Mouse (Mus musculus) heart, adult 2 months (tissue): ENCODE results near the gene Npy. TPM values are rescaled to one million over a fixed set of nuclear protein-coding genes. Genes with fewer than 3 reads are reported as not detected.

Experiments used
- DNase-seq, 2 experiments: peaks; one replicate each; pipeline ENCODE4 v3.0.0; 2021
- H3K27ac ChIP-seq: fragments of 200-600 bp; 2 replicates; pipeline ENCODE4 v1.8.1; 2022
- H3K27me3 ChIP-seq: fragments of 200-500 bp; 2 replicates; pipeline ENCODE4 v1.6.1; 2012; ENCODE audit warnings: mild to moderate bottlenecking, low read length, inconsistent platforms, mixed read lengths; ENCODE audit not compliant: control insufficient read depth, insufficient read depth
- H3K36me3 ChIP-seq: fragments of 200-500 bp; 2 replicates; pipeline ENCODE4 v1.6.1; 2012; ENCODE audit warnings: low read length, inconsistent platforms; ENCODE audit not compliant: control insufficient read depth, insufficient read depth
- H3K4me1 ChIP-seq: fragments of 200-500 bp; 2 replicates; pipeline ENCODE4 v1.6.1; 2011; ENCODE audit warnings: low read length; ENCODE audit not compliant: control insufficient read depth, insufficient read depth
- H3K4me3 ChIP-seq: fragments of 200-600 bp; 2 replicates; pipeline ENCODE4 v1.8.1; 2022
- H3K79me2 ChIP-seq: fragments of 200-500 bp; replicated peaks from 2 replicates; pipeline ENCODE4 v1.6.1; 2012; ENCODE audit warnings: mild to moderate bottlenecking, inconsistent platforms, low read length, moderate library complexity, mixed read lengths; ENCODE audit not compliant: control insufficient read depth, insufficient read depth
- H3K9ac ChIP-seq: fragments of 200-500 bp; 2 replicates; pipeline ENCODE4 v1.6.1; 2012; ENCODE audit warnings: low read depth, mild to moderate bottlenecking, control low read depth, inconsistent platforms, low read length, mixed read lengths
- CTCF ChIP-seq: fragments of 200-600 bp; IDR thresholded peaks from 2 replicates; pipeline ENCODE4 v1.8.1; 2022; ENCODE audit warnings: antibody characterized with exemption, mild to moderate bottlenecking, moderate library complexity
- EP300 ChIP-seq: fragments of 200-500 bp; IDR thresholded peaks from 2 replicates; pipeline ENCODE4 v1.6.1; 2011; ENCODE audit warnings: low read depth, low read length, control low read depth; ENCODE audit not compliant: insufficient read depth
- POLR2A ChIP-seq: fragments of 200-500 bp; IDR thresholded peaks from 2 replicates; pipeline ENCODE4 v1.6.1; 2011; ENCODE audit warnings: mild to moderate bottlenecking, low read depth, low read length, control low read depth; ENCODE audit not compliant: insufficient read depth
- WGBS: fragments of 180-500 bp; shearing (Covaris S2); methylation state at CpG from one replicate; pipeline ENCODE4 v1.1.7; 2018; 5-methylcytosine and 5-hydroxymethylcytosine counted together
- intact Hi-C: fragments of 180-260 bp; cut with DNase I; formaldehyde crosslinking; loops from one replicate; pipeline ENCODE4 v1.15.1; 2025
- long read RNA-seq: library from polyadenylated mRNA; stranded (forward); transcript quantifications from one replicate; pipeline ENCODE4 v2.0.0, GENCODE M21; 2021
- polyA plus RNA-seq: library from polyadenylated mRNA; depleted of rRNA; stranded (reverse); fragments of >200 nt; gene quantifications from 2 replicates; pipeline ENCODE4 v1.2.3, GENCODE M21; 2012; rRNA removed
- total RNA-seq, 2 experiments: library from RNA; stranded (reverse); gene quantifications; 2 replicates each; pipeline ENCODE4 v1.2.3; 2021

The Npy gene
- total RNA-seq (not detected), polyA plus RNA-seq (5.3 and 7.1 TPM in 2 replicates)
- long read RNA-seq: 0 reads

DNA sequence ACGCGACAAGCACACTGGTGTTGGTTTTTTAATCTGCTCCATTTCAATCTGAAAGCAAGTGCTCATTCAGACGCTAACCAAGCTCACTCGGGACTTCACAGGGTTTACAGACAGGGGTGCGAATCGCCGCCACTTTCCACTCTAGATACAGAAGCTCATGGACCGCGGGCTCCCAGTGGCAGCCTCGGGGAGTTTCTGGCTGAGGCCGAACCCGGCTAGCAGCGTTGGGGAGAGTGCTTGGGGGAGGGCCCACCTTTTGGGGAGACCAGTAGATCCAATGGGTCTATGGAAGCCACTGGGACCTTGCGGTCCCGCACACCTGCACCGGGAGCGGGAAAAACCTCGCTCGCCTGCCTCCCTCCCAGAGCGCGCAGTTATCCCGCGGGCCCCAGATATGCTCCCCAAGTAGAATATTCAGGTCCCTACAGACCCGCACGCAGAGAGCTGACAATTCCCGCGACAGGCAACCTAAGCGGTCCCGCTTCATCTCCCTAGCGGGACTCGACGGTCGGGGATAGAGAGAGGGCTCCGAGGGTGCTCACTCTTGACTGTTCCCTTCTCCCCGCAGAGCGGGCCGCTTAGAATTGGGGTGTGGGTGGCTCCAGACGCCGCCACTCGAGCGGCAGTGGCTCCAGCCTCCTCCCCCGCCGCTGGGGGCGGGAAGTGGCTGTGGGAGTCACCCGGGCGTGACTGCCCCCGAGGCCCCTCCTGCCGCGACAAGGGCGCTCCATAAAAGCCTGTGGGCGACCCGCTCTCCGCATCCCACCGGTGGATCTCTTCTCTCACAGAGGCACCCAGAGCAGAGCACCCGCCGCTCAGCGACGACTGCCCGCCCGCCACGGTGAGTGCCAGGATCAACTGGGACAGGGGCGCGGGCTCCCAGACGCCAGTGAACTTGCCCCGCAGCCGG lies at the start of gene Npy:
Gene Npy, plus strand, starts transcription at position 750 of the 910 bp plus-strand sequence.
- DNase-seq: peak; percentile 11 to 28
- H3K9ac ChIP-seq: no peak within 1 kb of the TSS
- WGBS: 1% methylated on average over 66 of the region's 66 CpGs
- H3K27ac ChIP-seq: no peak within 1 kb of the TSS
- intact Hi-C loops: no loop called here
- no peaks in the 10 kb centered on the region for H3K4me1 ChIP-seq
- no peak for TF ChIP-seq POLR2A
- no peak for TF ChIP-seq EP300
- TF ChIP-seq CTCF: no peak
- peaks cover 16% of the 10 kb centered on the region for H3K27me3 ChIP-seq
- no peaks in the 10 kb centered on the region for H3K79me2 ChIP-seq
- H3K36me3 ChIP-seq: no peaks in the 10 kb centered on the region
- H3K4me3 ChIP-seq: peak within 1 kb of the TSS; percentile 32

DNA sequence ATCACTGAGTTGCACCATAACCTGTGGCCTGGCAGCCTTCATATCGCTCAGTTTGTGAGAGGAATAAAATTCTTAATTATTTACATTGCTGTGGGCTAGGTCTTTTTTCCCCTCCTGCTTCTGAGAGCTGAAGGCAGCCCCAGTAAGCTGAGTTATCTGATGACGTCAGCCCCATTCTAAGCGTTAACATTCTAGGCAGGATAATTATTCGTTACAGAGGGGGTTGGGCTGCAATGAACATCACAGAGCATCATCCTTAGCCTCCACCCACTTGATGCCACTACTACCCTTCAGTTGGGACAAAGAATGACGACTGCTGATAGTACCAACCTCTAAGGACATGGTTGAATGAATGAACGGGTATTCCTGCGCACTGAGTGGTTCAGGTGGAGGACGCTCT lies 47.5 kb upstream of the Npy start:
- intact Hi-C loops: no loop called here
- no peak overlapping the region for H3K4me3 ChIP-seq
- no peaks in the 10 kb centered on the region for H3K79me2 ChIP-seq
- H3K4me1 ChIP-seq: no peaks in the 10 kb centered on the region
- 67% methylated on average over 8 of the region's 8 CpGs for WGBS
- DNase-seq: no peak
- no peak overlapping the region for H3K27ac ChIP-seq
- H3K9ac ChIP-seq: no peak overlapping the region
- TF ChIP-seq CTCF (no peak), POLR2A (no peak), EP300 (no peak)
- H3K36me3 ChIP-seq: no peaks in the 10 kb centered on the region
- H3K27me3 ChIP-seq: no peaks in the 10 kb centered on the region; the same call in 1 of the 2 replicates

DNA sequence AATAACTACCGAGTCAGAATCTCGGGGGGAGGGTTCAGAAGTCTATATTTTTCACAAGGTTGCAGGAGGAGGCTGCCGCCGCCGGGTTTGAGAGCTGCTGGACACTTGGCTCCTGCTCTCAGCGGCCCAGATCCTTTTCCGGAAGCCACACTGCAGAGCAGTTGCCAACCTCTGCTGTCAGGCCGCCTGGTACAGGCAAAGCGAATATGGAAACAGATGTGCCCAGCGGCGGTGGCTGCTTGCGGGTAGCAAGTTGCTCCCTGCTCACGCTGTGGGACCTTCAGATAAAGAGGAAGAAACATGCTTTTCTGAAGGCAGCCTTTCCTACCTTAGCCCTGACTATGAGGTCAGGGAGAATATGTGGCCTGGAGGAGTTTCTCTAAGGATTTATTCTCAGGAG lies 44.4 kb upstream of the Npy start:
- no peak overlapping the region for H3K27ac ChIP-seq
- no peaks in the 10 kb centered on the region for H3K79me2 ChIP-seq
- H3K9ac ChIP-seq: no peak overlapping the region
- DNase-seq: no peak
- intact Hi-C loops: no loop called here
- H3K27me3 ChIP-seq: no peaks in the 10 kb centered on the region; the same call in 1 of the 2 replicates
- H3K36me3 ChIP-seq: no peaks in the 10 kb centered on the region
- no peak overlapping the region for H3K4me3 ChIP-seq
- H3K4me1 ChIP-seq: no peaks in the 10 kb centered on the region
- no peak for TF ChIP-seq POLR2A
- TF ChIP-seq CTCF: no peak
- no peak for TF ChIP-seq EP300
- 62% methylated on average over 13 of the region's 13 CpGs for WGBS

DNA sequence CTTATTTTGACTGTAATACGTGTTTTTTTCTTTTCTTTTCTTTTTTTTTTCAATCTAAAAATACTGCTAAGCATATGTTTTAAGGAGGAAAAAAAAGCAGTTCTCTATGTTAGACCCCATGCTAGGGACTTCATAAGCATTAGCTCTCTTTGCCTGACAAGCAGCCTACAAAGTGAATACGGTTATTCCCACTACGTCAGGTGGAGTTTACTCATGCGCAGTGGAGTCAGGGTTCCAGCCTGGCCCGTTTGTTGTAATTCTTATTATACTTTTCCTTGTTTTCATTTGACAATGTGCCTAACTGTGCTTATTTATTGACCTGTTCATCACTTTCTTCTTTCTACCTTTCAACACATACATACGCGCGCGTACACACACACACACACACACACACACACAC lies 43.8 kb upstream of the Npy start:
- Histone ChIP-seq H3K4me1 (no peaks in the 10 kb centered on the region), H3K4me3 (no peak overlapping the region), H3K27me3 (no peaks in the 10 kb centered on the region; the same call in 1 of the 2 replicates), H3K9ac (no peak overlapping the region), H3K27ac (no peak overlapping the region), H3K79me2 (no peaks in the 10 kb centered on the region), H3K36me3 (no peaks in the 10 kb centered on the region)
- TF ChIP-seq POLR2A (no peak), EP300 (no peak), CTCF (no peak)
- WGBS: 93% methylated on average over 9 of the region's 9 CpGs
- intact Hi-C loops: no loop called here
- DNase-seq: no peak

DNA sequence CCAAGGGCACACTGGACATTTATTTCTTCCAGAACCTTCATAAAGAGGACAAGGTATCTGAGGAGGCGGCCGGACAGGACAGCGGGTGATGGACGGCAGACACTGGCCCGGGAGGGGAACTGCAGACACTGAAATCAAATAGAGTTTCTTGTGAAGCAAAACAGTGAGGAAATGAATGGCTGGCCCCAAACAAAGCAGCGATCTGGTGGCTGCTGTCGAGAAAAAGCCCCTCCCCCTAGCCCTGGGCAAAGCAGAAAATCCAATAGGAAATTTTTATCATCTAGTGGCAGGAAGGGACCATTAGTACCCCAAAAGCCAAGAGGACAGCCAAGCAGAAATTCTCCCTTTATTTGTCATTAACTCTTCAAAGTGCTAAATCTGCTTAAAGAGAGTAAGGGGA lies 42.9 kb upstream of the Npy start:
- no peak overlapping the region for H3K9ac ChIP-seq
- intact Hi-C loops: no loop called here
- no peak overlapping the region for H3K27ac ChIP-seq
- no peak for DNase-seq
- no peaks in the 10 kb centered on the region for H3K79me2 ChIP-seq
- no peaks in the 10 kb centered on the region for H3K36me3 ChIP-seq
- 37% methylated on average over 7 of the region's 7 CpGs for WGBS
- H3K4me1 ChIP-seq: no peaks in the 10 kb centered on the region
- H3K27me3 ChIP-seq: no peaks in the 10 kb centered on the region; the same call in 1 of the 2 replicates
- TF ChIP-seq CTCF: no peak
- no peak overlapping the region for H3K4me3 ChIP-seq

DNA sequence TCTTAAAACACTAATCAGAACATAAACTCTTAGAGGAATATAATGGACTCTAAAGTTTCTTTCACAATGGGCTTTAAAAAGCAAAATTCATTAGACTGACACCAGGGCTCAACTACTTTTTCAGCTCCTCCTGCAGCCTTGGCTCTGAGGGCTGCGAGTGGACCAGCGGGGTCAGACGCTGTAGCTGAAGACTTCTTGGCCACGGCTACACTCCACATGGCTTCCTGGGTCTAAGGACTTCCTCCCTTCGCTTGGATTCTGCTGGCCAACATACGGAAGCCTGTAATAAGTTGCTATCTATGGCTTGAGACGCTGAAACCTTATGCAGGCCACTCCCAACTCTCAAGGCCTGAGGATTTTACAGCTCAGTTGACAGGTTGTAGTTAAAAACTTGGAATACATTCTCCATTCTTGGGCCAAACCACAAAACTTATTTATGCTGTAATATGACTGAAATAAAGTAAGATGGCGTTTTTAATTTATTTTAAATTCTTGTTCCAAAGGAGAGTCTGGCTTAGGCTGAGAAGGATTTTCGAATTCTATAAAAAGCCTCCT lies 41.6 kb upstream of the Npy start:
- H3K27ac ChIP-seq: no peak overlapping the region
- DNase-seq: no peak
- H3K36me3 ChIP-seq: no peaks in the 10 kb centered on the region
- no peaks in the 10 kb centered on the region for H3K79me2 ChIP-seq
- H3K9ac ChIP-seq: no peak overlapping the region
- H3K4me3 ChIP-seq: no peak overlapping the region
- TF ChIP-seq EP300 (no peak), CTCF (no peak)
- intact Hi-C loops: no loop called here
- no peaks in the 10 kb centered on the region for H3K4me1 ChIP-seq
- H3K27me3 ChIP-seq: no peaks in the 10 kb centered on the region; the same call in 1 of the 2 replicates
- 69% methylated on average over 9 of the region's 9 CpGs for WGBS
